Mouse (Mus musculus): ENCODE data around the gene Lmx1b. TPM values are rescaled to one million over a fixed set of nuclear protein-coding genes. Genes with fewer than 3 reads are reported as not detected.

The Lmx1b gene
- not detected in 2 replicates for total RNA-seq (2017)

- ATAC-seq (replicated peaks in 1 of 2; ENCODE audit: insufficient read depth in 1 of 2, low FRiP score in 2 of 2, low TSS enrichment in 1 of 2, low read depth in 1 of 2, poor library complexity in 2 of 2, severe bottlenecking in 2 of 2), result no peak
Observed at GRCm38 (mm10) chr2:33640171-33640721, at the start of gene Lmx1b. Lmx1b (minus strand) TSS chr2:33640511.

DNA sequence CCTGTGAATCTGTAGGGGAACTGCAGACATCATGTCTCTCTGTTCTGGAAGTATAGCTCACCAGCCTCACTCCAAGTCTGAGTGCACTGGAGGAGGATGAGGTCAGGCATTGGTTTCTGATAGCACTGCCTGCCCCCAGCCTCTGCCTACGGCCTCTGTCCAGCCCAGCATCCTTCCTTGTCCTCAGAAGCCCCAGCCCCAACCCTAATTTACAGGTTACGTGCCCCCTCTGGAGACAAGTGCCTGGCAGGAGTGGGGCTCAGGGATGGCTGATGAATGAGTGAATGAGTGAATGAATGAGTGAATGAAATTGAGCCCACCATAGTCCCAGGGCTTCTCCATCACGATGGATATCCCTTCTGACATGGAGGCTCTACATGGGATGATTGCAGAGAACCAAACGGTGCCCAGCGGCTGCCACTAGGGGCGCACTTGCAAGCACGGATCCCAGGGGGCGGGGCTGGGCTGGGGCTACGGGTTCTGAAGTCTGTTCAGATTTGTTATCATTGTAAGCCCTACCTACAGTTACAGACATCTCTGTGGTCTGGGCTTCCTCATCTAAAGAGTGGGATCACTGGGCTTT, 49.7 kb upstream of the Lmx1b start:
- ATAC-seq (replicated peaks in 1 of 2; ENCODE audit: insufficient read depth in 1 of 2, low FRiP score in 2 of 2, low TSS enrichment in 1 of 2, low read depth in 1 of 2, poor library complexity in 2 of 2, severe bottlenecking in 2 of 2), result peak in 1 of 2 experiments; percentile 37; a peak in 1 of 4 replicates

DNA sequence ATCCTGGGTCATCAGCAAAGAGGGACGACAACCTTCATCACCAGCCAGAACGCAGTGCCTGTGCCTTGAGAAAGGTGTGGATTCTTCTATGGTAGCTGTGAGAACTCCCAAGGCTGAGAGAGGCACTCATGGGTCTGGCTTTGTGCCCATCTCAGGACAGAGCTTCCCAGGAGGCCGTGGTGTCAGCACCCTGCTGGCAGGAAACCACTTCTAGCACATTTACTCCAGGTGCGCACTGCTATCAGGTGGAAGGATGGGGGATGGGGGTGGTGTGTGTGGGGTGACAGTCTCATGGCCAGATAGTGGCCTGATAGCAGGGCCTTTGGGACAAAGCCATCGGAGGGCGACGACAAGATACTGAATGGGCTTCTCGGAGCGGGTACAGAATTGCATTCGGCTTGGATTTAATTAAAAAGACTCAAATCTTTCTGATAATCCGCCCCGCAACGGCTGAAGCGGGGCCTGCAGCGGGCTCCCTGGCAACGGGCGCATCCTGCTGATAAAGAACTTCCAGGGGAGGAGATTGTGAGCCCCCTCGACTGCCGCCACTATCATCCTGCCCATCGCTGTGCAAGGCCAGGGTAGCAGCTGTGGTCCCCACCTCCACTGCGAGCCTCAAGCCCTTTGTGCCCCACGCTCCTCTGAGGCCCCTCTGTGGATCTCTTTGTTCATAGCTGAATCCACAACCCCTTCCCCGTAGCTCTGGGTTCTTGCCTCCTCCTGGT, 49.0 kb upstream of the Lmx1b start:
- no peak for ATAC-seq (replicated peaks in 1 of 2; ENCODE audit: insufficient read depth in 1 of 2, low FRiP score in 2 of 2, low TSS enrichment in 1 of 2, low read depth in 1 of 2, poor library complexity in 2 of 2, severe bottlenecking in 2 of 2)

- no peak for ATAC-seq (replicated peaks in 1 of 2; ENCODE audit: insufficient read depth in 1 of 2, low FRiP score in 2 of 2, low TSS enrichment in 1 of 2, low read depth in 1 of 2, poor library complexity in 2 of 2, severe bottlenecking in 2 of 2)
Observed at GRCm38 (mm10) chr2:33683594-33683993, 43.3 kb upstream of the Lmx1b start.

GRCm38 (mm10) chr2:33683095-33683494, 42.8 kb upstream of the Lmx1b start:
- no peak for ATAC-seq (replicated peaks in 1 of 2; ENCODE audit: insufficient read depth in 1 of 2, low FRiP score in 2 of 2, low TSS enrichment in 1 of 2, low read depth in 1 of 2, poor library complexity in 2 of 2, severe bottlenecking in 2 of 2)

DNA sequence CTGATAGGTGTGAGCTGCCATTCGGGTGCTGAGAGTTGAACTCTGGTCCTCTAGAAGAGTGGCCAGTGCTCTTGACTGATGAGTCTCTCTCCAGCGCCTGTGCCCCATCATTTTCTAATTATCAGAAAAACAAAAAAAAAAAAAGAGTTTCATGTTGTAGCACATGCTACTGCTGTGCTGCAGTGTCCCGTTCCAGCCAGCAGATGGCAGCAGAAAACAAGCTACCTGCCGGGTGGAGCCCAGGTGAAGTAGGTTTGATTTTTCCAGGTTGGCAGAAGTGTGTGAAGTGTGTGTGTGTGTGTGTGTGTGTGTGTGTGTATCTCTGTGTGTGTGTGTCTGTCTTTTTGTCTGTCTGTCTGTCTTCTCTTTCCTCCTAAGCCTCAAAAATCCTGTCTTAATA, 41.9 kb upstream of the Lmx1b start:
- ATAC-seq (replicated peaks in 1 of 2; ENCODE audit: insufficient read depth in 1 of 2, low FRiP score in 2 of 2, low TSS enrichment in 1 of 2, low read depth in 1 of 2, poor library complexity in 2 of 2, severe bottlenecking in 2 of 2), result peak; percentile 32 to 61; a peak in 1 of 4 replicates

GRCm38 (mm10) chr2:33678950-33679654, 38.8 kb upstream of the Lmx1b start:
- ATAC-seq (replicated peaks in 1 of 2; ENCODE audit: insufficient read depth in 1 of 2, low FRiP score in 2 of 2, low TSS enrichment in 1 of 2, low read depth in 1 of 2, poor library complexity in 2 of 2, severe bottlenecking in 2 of 2), result no peak

- ATAC-seq (replicated peaks in 1 of 2; ENCODE audit: insufficient read depth in 1 of 2, low FRiP score in 2 of 2, low TSS enrichment in 1 of 2, low read depth in 1 of 2, poor library complexity in 2 of 2, severe bottlenecking in 2 of 2), result no peak
Observed at GRCm38 (mm10) chr2:33672701-33673472, 32.6 kb upstream of the Lmx1b start.

- ATAC-seq (replicated peaks in 1 of 2; ENCODE audit: insufficient read depth in 1 of 2, low FRiP score in 2 of 2, low TSS enrichment in 1 of 2, low read depth in 1 of 2, poor library complexity in 2 of 2, severe bottlenecking in 2 of 2), result no peak
Observed at GRCm38 (mm10) chr2:33668741-33669140, 28.4 kb upstream of the Lmx1b start.

DNA sequence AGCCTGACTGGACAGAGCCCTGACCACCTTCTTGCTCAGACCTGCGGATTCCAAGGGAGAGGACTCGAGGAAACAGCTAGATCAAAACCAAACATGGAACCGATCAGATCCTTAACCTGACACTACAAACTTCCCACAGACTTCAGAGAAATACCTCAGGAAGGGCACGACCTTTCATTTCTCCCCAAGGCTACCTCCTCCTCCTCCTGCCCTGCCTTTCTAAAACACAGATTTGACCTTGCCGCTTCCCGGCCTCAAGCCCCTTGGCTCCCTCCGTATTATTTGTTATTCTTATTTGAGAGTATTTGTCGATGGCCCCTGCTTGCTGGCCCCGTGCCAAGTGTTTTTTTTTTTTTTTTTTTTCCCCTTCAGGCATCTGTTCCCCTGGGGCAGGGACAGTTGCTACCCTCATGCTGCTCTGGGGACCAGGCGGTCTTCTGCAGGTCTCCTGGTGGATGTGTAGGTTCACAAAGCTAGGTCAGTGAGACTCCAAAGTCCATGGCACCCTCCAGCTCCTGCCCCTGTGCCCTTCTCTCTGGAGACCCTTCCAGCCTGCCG, 26.2 kb upstream of the Lmx1b start:
- no peak for ATAC-seq (replicated peaks in 1 of 2; ENCODE audit: insufficient read depth in 1 of 2, low FRiP score in 2 of 2, low TSS enrichment in 1 of 2, low read depth in 1 of 2, poor library complexity in 2 of 2, severe bottlenecking in 2 of 2)

DNA sequence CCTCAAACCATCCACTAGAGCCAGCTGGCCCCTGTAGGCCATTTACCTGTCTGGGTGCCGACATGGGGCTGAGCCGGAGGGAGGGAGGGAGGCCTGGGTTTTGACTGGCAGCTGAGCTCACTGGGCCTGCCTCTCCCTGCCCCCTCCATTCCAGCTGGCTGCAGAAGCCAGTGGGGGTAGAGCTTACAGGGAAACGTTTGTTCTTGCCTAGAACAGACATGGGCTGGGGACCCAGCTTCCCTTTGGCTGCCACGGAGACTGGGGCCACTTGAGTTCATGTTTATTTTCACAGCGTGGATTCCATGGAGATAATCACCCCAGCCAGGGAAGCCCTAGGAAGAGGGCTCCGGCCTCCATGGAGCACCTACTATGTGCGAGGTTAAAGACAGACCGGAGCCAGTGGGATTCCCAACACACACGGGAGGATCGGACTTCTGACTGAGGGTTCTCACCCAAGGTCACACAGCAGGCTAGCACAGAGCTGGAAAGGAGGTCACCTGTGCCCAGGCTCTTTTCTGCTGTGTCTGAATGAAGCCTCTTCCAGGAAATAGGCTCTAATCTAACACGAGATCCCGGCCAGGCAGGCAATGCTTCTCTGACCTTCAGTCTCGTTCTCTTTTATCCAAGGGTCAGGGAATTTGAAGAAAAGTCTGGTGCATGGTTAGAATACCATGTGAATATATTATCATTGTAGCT, 25.2 kb upstream of the Lmx1b start:
- ATAC-seq (replicated peaks in 1 of 2; ENCODE audit: insufficient read depth in 1 of 2, low FRiP score in 2 of 2, low TSS enrichment in 1 of 2, low read depth in 1 of 2, poor library complexity in 2 of 2, severe bottlenecking in 2 of 2), result no peak

DNA sequence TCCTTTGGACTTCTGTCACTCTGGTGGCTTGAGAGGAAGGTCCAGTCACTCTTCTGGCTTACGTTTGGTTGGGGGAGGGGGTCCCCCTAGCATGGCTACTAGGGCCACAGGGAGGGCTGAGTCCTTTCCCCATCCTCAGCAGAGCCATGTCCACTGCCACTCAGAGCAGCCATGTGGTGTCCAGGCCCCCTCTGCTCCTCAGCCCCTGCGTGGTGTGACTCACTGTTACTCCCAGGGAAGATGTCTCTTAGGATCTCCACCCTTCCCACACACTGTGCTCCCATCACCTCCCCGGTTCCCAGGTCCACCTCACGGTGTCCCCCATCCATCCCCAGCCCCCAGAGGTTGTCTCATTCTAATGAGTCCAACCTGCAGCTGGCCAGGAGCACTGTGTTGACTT, 24.4 kb upstream of the Lmx1b start:
- no peak for ATAC-seq (replicated peaks in 1 of 2; ENCODE audit: insufficient read depth in 1 of 2, low FRiP score in 2 of 2, low TSS enrichment in 1 of 2, low read depth in 1 of 2, poor library complexity in 2 of 2, severe bottlenecking in 2 of 2)

DNA sequence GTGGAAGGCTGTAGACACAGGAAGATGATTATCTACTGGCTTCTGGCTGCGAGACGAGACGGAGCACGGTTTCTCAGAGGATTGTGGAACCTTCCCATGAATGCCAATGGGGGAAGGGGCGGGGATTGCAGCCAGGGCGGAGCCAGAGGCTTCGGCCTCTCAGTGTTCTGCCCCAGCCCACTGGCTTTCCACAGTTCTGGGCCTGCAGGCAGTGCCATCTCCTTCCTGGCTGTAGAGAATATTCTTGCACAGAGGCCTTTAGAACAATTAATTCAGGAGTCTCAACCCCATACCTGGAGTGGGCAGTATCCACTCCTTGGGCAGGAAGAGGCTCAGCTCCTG, 18.9 kb upstream of the Lmx1b start:
- peak; percentile 17 to 39; a peak in 1 of 4 replicates for ATAC-seq (replicated peaks in 1 of 2; ENCODE audit: insufficient read depth in 1 of 2, low FRiP score in 2 of 2, low TSS enrichment in 1 of 2, low read depth in 1 of 2, poor library complexity in 2 of 2, severe bottlenecking in 2 of 2)

DNA sequence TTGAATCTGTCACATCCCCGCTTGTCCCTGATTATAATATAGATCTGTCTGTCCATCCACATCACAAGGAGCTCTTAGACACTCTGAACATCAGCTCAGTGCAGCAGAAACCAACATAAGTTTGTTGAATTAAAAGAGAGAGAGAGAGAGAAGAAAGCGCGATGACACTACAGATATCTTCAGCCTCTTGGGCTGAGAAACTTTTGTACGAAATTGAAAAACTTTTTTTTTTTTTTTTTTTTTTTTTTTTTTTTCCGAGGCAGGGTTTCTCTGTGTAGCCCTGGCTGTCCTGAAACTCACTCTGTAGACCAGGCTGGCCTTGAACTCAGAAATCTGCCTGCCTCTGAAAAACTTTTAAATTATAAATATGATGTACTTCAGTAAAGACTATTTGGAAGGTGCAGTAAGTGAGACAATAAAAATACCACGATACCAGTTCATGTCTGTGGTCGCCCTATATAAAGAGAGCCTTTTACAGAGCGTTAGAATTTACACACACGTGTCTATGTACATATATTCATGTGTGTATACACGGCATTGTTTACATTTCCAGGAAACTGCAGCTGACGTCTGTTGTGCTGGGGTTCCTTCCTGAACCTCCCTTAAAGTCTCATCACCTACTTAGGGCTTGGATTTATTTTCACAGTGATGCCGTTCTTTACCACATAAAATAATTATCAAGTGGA, 18.4 kb upstream of the Lmx1b start:
- ATAC-seq (replicated peaks in 1 of 2; ENCODE audit: insufficient read depth in 1 of 2, low FRiP score in 2 of 2, low TSS enrichment in 1 of 2, low read depth in 1 of 2, poor library complexity in 2 of 2, severe bottlenecking in 2 of 2), result 0 out of 4 replicates have a peak, but pooled peaks of 1 of the 2 experiments have one; percentile 10

DNA sequence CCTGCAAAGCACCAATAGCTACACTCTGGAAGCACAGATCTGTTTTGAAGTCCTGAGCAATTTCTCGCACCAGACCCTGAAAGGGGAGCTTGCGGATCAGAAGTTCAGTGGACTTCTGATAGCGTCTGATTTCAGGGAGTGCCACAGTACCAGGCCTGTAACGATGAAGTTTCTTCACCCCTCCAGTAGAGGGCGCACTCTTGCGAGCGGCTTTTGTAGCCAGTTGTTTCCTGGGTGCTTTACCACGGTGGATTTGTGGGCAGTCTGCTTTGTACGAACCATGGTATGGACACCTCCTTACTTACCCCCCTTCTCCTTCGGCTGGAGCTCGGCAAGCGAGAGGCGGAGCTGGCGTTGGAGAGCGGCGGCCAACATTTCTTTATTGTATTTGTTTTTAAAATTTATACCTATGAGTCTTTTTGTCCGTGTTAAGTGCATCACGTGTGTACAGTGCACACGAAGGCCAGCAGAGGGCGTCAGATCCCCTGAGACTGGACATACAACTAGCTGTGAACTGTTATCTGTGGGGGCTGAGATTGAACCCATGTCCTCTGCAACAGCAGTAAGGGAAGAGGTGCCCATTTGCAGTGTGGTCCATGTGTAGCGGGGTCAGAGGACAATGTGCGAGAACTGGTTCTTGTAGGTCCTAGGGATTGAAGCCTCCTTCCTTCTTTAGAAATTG, 12.3 kb upstream of the Lmx1b start:
- ATAC-seq (replicated peaks in 1 of 2; ENCODE audit: insufficient read depth in 1 of 2, low FRiP score in 2 of 2, low TSS enrichment in 1 of 2, low read depth in 1 of 2, poor library complexity in 2 of 2, severe bottlenecking in 2 of 2), result no peak

GRCm38 (mm10) chr2:33649371-33649770, 9.1 kb upstream of the Lmx1b start:
- no peak for ATAC-seq (replicated peaks in 1 of 2; ENCODE audit: insufficient read depth in 1 of 2, low FRiP score in 2 of 2, low TSS enrichment in 1 of 2, low read depth in 1 of 2, poor library complexity in 2 of 2, severe bottlenecking in 2 of 2)
